Mouse (Mus musculus) ovary, postnatal 10 days (tissue): ENCODE data around the gene Vmn1r209.
"Not testable (repeated sequence)": the region's sequence is repeated elsewhere in the genome, so short reads cannot be mapped to it uniquely, and the experiment has no call there.

Experiments used
- DNase-seq: peaks from one replicate; pipeline ENCODE4 v3.0.0; 2022; ENCODE audit warnings: low spot score

The Vmn1r209 gene

GRCm38 (mm10) chr13:22809582-22809981, at the start of gene Vmn1r209:
Gene Vmn1r209, minus strand, starts transcription at chr13:22809682.
- DNase-seq, result not testable (repeated sequence)

- no peak for DNase-seq
Observed at GRCm38 (mm10) chr13:22857461-22857860, 48.0 kb upstream of the Vmn1r209 start, which contains the start of gene Vmn1r211. Gene Vmn1r211, minus strand, starts transcription at chr13:22857561.

GRCm38 (mm10) chr13:22854760-22855159, 45.3 kb upstream of the Vmn1r209 start:
- DNase-seq, result no peak

DNA sequence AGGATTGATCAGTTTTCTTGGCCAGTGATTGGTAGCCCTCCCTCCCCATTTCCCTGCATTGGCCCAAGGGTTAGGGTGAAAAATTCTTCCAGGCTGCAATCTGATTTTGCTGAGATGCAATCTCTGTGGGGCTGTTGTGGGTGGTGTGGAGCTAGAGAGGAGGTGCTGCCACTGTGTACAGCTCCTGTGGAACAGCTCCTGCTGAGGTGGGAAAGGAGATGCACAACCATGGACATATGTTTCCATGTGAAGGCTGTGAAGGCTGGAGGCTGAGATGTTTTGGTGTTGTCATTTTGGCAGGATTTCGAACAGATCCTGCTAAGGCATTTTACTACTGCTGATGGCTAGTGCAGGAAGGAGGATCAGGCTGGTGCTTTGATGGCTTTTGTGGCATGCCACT, 37.3 kb upstream of the Vmn1r209 start:
- DNase-seq, result no peak

GRCm38 (mm10) chr13:22844304-22844703, 34.8 kb upstream of the Vmn1r209 start:
- DNase-seq, result not testable (repeated sequence)

GRCm38 (mm10) chr13:22831248-22831647, 21.8 kb upstream of the Vmn1r209 start, which contains the start of gene Vmn1r210:
Gene Vmn1r210, minus strand, starts transcription at chr13:22831348.
- no peak for DNase-seq

DNA sequence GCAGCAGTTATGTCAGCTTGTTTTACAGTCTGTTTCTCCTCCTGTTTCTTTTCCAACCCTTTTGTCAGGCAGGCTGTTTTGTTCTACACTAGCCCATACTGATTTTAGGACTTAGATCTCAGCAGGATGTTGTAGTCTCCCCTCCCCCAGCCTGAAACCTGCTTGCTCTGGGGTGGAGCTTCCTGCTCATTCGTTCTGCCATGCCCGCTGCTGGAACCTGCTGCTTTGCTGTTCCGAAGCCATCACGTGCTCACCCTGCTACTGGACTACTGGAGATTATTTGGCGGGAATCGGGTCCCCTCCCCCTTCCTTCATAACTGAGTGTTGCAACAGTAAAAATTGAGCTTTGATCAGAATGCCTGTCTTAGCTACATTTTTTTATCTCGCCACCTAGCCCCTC, 19.9 kb upstream of the Vmn1r209 start:
- DNase-seq, result not testable (repeated sequence)

DNA sequence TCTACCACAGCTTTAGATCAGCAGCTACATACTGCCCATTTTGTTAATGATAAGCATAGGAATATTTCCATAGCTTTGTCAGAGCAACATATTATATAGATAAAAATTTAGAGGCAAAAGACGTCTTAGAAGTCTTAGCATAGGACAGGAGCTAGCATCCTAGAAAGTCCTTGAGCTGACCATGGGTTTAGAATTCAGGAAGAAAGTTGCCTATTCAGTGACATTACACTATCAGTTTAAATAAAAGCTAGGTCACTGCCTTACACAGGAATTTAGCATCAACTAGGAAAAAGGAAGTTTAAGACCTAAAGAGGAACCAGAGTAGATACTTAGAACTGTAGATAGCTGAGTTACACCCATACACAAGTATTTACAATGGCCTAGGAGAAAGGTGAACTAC, 12.1 kb upstream of the Vmn1r209 start:
- not testable (repeated sequence) for DNase-seq

DNA sequence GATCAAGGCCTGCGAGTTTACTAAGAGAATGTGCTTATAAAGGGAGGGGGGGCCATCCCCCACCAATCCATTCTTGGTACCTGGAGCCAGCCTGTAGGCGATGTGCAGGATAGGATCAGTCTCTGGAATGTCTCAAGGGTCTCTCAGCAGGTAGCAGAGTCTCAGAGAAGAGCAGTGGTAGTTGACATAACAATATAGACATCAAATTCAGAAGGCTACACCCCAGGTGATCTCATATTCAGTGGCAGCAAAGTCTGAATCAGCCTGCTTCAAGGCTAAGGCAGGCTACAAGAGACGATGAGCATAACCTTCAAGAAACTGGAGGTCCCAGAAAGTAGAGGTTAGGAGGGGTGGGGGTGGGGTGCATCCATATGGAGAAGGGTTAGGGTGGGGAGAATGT, 21.4 kb downstream of the Vmn1r209 start:
- not testable (repeated sequence) for DNase-seq

DNA sequence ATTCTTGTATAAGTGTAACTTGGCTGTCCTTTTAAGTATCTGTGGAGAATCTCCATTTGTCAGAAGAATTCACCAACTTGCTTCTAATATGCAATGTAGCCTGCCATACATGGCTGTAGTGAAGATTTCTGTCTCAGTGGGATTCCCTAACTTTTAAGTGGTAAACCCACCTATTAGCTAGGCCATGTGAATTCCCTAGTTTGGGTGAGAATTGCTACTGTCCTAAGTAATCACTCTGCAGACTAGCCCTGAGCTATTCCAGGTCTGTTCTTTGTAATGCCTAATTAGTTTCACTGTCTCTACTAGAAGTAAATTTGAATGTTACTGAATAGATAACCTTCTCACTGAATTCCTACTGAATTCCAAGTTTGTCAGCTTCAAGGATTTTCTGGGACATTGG, 25.3 kb downstream of the Vmn1r209 start:
- not testable (repeated sequence) for DNase-seq

DNA sequence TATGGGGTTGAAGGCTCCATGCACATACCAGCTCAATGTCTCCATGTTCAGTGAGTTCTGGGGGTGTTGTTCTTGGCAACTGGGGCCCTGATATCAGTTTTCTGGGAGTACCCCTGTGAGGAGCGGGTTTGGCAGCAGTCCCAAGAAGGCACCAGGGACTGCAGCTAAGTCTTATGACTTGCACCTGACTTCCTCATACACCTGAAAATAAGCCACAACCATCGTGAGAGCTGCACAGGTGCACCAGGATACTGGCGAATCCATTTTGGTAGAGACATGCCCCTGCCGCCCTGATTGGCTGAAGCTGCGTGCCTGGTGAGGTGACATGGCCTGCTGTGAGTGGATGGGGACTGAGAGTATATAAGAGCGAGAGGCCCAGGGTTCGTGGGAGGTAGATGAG, 32.2 kb downstream of the Vmn1r209 start, which contains the start of gene Vmn1r208:
TSS of gene Vmn1r208 (minus strand) at position 101 of the 400 bp plus-strand sequence.
- DNase-seq, result not testable (repeated sequence)

- DNase-seq, result not testable (repeated sequence)
Observed at GRCm38 (mm10) chr13:22771592-22771991, 37.9 kb downstream of the Vmn1r209 start.
